Mouse (Mus musculus) MEL (cell line): Measurements from ENCODE around the gene Pknox1. TPM values are rescaled to one million over a fixed set of nuclear protein-coding genes. Genes with fewer than 3 reads are reported as not detected.

Experiments used
- DNase-seq: peaks from one replicate; pipeline ENCODE4 v3.0.0; 2011; ENCODE audit warnings: low read depth, low spot score
- H3K27ac ChIP-seq: 2 replicates; pipeline ENCODE4 v1.5.1; 2012; ENCODE audit warnings: low read depth, mild to moderate bottlenecking, control low read depth, low read length, moderate library complexity; ENCODE audit not compliant: control insufficient read depth
- H3K27me3 ChIP-seq, 2 experiments: fragments of 150-350 bp in 1 of 2; sonication (generic) in 1 of 2; 2 replicates each; pipeline ENCODE4 v1.6.1; 2012; ENCODE audit warnings: low read length in 2 of 2, mild to moderate bottlenecking in 2 of 2, improper control_type of control experiment in 1 of 2, moderate library complexity in 1 of 2; ENCODE audit not compliant: insufficient read depth in 2 of 2, control insufficient read depth in 1 of 2
- H3K36me3 ChIP-seq, 2 experiments: 2 replicates each; pipeline ENCODE4 v1.6.1; 2012 to 2014; ENCODE audit warnings: low read length in 2 of 2, improper control_type of control experiment in 1 of 2, inconsistent platforms in 1 of 2, mild to moderate bottlenecking in 1 of 2; ENCODE audit not compliant: insufficient read depth in 2 of 2, control insufficient read depth in 1 of 2
- H3K4me1 ChIP-seq, 2 experiments: fragments of 150-350 bp in 1 of 2; sonication (generic) in 1 of 2; 2 replicates each; pipeline ENCODE4 v1.6.1; 2012; ENCODE audit warnings: low read length in 2 of 2, improper control_type of control experiment in 1 of 2, mild to moderate bottlenecking in 1 of 2; ENCODE audit not compliant: insufficient read depth in 2 of 2, control insufficient read depth in 1 of 2
- H3K4me3 ChIP-seq, 2 experiments: fragments of 150-350 bp in 1 of 2; sonication (generic) in 1 of 2; 2 replicates each; pipeline ENCODE4 v1.5.1; 2012; ENCODE audit warnings: low read depth in 2 of 2, low read length in 2 of 2, mild to moderate bottlenecking in 2 of 2, moderate library complexity in 2 of 2, control low read depth in 1 of 2, improper control_type of control experiment in 1 of 2; ENCODE audit not compliant: control insufficient read depth in 1 of 2, insufficient read depth in 1 of 2
- H3K79me2 ChIP-seq: 2 replicates; pipeline ENCODE4 v1.6.1; 2012; ENCODE audit warnings: mild to moderate bottlenecking, low read length, moderate library complexity; ENCODE audit not compliant: control insufficient read depth, poor library complexity, insufficient read depth
- H3K9ac ChIP-seq: 2 replicates; pipeline ENCODE4 v1.6.1; 2012; ENCODE audit warnings: low read depth, mild to moderate bottlenecking, control low read depth, low read length, moderate library complexity; ENCODE audit not compliant: control insufficient read depth, poor library complexity, severe bottlenecking
- H3K9me3 ChIP-seq: fragments of 150-350 bp; sonication (generic); replicated peaks from 2 replicates; pipeline ENCODE4 v1.6.1; 2012; ENCODE audit warnings: mild to moderate bottlenecking, low read length, improper control_type of control experiment, moderate library complexity; ENCODE audit not compliant: insufficient read depth
- CHD1 ChIP-seq: IDR thresholded peaks from 2 replicates; pipeline ENCODE4 v1.6.1; 2012; ENCODE audit warnings: low read depth, mild to moderate bottlenecking, inconsistent platforms, low read length, improper control_type of control experiment
- CHD2 ChIP-seq: IDR thresholded peaks from 2 replicates; pipeline ENCODE4 v1.6.1; 2011; ENCODE audit warnings: low read length, improper control_type of control experiment
- CTCF ChIP-seq, 3 experiments: IDR thresholded peaks in 2 of 3; conservative IDR thresholded peaks in 1 of 3; 2 replicates each; pipeline ENCODE4 v1.5.1; 2011 to 2012; ENCODE audit warnings: low read length in 3 of 3, low read depth in 2 of 3, mild to moderate bottlenecking in 2 of 3, improper control_type of control experiment in 1 of 3, inconsistent platforms in 1 of 3, mixed read lengths in 1 of 3, moderate library complexity in 1 of 3; ENCODE audit not compliant: control insufficient read depth in 1 of 3, insufficient read depth in 1 of 3, poor library complexity in 1 of 3, severe bottlenecking in 1 of 3
- E2F4 ChIP-seq: IDR thresholded peaks from 2 replicates; pipeline ENCODE4 v1.6.1; 2011; ENCODE audit warnings: low read depth, low read length, improper control_type of control experiment, borderline replicate concordance
- ELF1 ChIP-seq: IDR thresholded peaks from 2 replicates; pipeline ENCODE4 v1.6.1; 2014; ENCODE audit warnings: low read depth, mild to moderate bottlenecking, inconsistent platforms, low read length, improper control_type of control experiment, moderate library complexity
- EP300 ChIP-seq, 2 experiments: IDR thresholded peaks; 2 replicates each; pipeline ENCODE4 v1.6.1; 2011; ENCODE audit warnings: improper control_type of control experiment in 2 of 2, low read length in 2 of 2, low read depth in 1 of 2, mild to moderate bottlenecking in 1 of 2
- GABPA ChIP-seq: IDR thresholded peaks from 2 replicates; pipeline ENCODE4 v1.6.1; 2012; ENCODE audit warnings: low read depth, mild to moderate bottlenecking, inconsistent platforms, low read length, improper control_type of control experiment, moderate library complexity
- HCFC1 ChIP-seq: IDR thresholded peaks from 2 replicates; pipeline ENCODE4 v1.6.1; 2012; ENCODE audit warnings: low read depth, mild to moderate bottlenecking, inconsistent platforms, low read length, improper control_type of control experiment, moderate library complexity
- MAZ ChIP-seq: IDR thresholded peaks from 2 replicates; pipeline ENCODE4 v1.6.1; 2012; ENCODE audit warnings: low read depth, mild to moderate bottlenecking, inconsistent platforms, low read length, improper control_type of control experiment
- MEF2A ChIP-seq: IDR thresholded peaks from 2 replicates; pipeline ENCODE4 v1.6.1; 2014; ENCODE audit warnings: low read depth, mild to moderate bottlenecking, inconsistent platforms, low read length, improper control_type of control experiment; ENCODE audit not compliant: poor library complexity, insufficient replicate concordance, severe bottlenecking; ENCODE audit errors: extremely low read depth
- MXI1 ChIP-seq: IDR thresholded peaks from 2 replicates; pipeline ENCODE4 v1.6.1; 2011; ENCODE audit warnings: mild to moderate bottlenecking, low read depth, low read length, improper control_type of control experiment
- NRF1 ChIP-seq: IDR thresholded peaks from 2 replicates; pipeline ENCODE4 v1.6.1; 2014; ENCODE audit warnings: low read depth, mild to moderate bottlenecking, inconsistent platforms, low read length, improper control_type of control experiment, moderate library complexity; ENCODE audit not compliant: poor library complexity, insufficient read depth, severe bottlenecking
- POLR2AphosphoS5 ChIP-seq: IDR thresholded peaks from 2 replicates; pipeline ENCODE4 v1.6.1; 2012; ENCODE audit warnings: low read depth, borderline replicate concordance, mild to moderate bottlenecking, inconsistent platforms, low read length, moderate library complexity, mixed read lengths
- RAD21 ChIP-seq: IDR thresholded peaks from 2 replicates; pipeline ENCODE4 v1.6.1; 2011; ENCODE audit warnings: mild to moderate bottlenecking, low read depth, low read length, improper control_type of control experiment
- SIN3A ChIP-seq: IDR thresholded peaks from 2 replicates; pipeline ENCODE4 v1.6.1; 2012; ENCODE audit warnings: low read length, improper control_type of control experiment, inconsistent platforms
- SMC3 ChIP-seq: IDR thresholded peaks from 2 replicates; pipeline ENCODE4 v1.6.1; 2011; ENCODE audit warnings: low read depth, low read length, improper control_type of control experiment
- TCF12 ChIP-seq: IDR thresholded peaks from 2 replicates; pipeline ENCODE4 v1.6.1; 2014; ENCODE audit warnings: low read depth, mild to moderate bottlenecking, inconsistent platforms, low read length, improper control_type of control experiment, moderate library complexity
- UBTF ChIP-seq: IDR thresholded peaks from 2 replicates; pipeline ENCODE4 v1.6.1; 2012; ENCODE audit warnings: low read depth, mild to moderate bottlenecking, inconsistent platforms, low read length, improper control_type of control experiment, moderate library complexity, borderline replicate concordance; ENCODE audit not compliant: insufficient read depth
- ZC3H11A ChIP-seq: IDR thresholded peaks from 2 replicates; pipeline ENCODE4 v1.6.1; 2012; ENCODE audit warnings: low read depth, mild to moderate bottlenecking, inconsistent platforms, low read length, improper control_type of control experiment
- ZMIZ1 ChIP-seq: IDR thresholded peaks from 2 replicates; pipeline ENCODE4 v1.6.1; 2012; ENCODE audit warnings: low read depth, mild to moderate bottlenecking, inconsistent platforms, low read length, improper control_type of control experiment, moderate library complexity
- ZNF384 ChIP-seq: IDR thresholded peaks from 2 replicates; pipeline ENCODE4 v1.6.1; 2012; ENCODE audit warnings: low read depth, mild to moderate bottlenecking, inconsistent platforms, low read length, improper control_type of control experiment
- polyA plus RNA-seq, 2 experiments: library from polyadenylated mRNA; stranded (reverse) in 1 of 2; unstranded in 1 of 2; fragments of >175 nt in 1 of 2; fragments of >200 nt in 1 of 2; gene quantifications; 2 replicates each; pipeline versions ENCODE4 v1.2.1 to v1.2.4; 2012; ENCODE audit warnings: low replicate concordance in 2 of 2, low read depth in 1 of 2; ENCODE audit not compliant: insufficient read length in 2 of 2, insufficient read depth in 1 of 2, missing spikeins in 1 of 2
- total RNA-seq: library from RNA; depleted of rRNA; stranded (reverse); fragments of 300-350 nt; gene quantifications from 2 replicates; pipeline ENCODE4 v1.2.3, GENCODE M21; 2012

The Pknox1 gene
- total and polyA plus RNA-seq, 3 experiments = 13.2 to 34.1 (median 13.6) TPM

GRCm38 (mm10) chr17:31598593-31598992 lies 34.1 kb downstream of the Pknox1 start:
- Histone ChIP-seq H3K27ac (no peak overlapping the region), H3K79me2 (no peaks in the 10 kb centered on the region), H3K9me3 (no peaks in the 10 kb centered on the region), H3K36me3 (no peaks in the 10 kb centered on the region), H3K27me3 (no peaks in the 10 kb centered on the region), H3K4me3 (no peak overlapping the region), H3K4me1 (no peaks in the 10 kb centered on the region), H3K9ac (no peak overlapping the region)
- DNase-seq = no peak
- TF ChIP-seq ZC3H11A (no peak), CTCF (IDR thresholded peaks at IDR 0.05 in 2 of 3, conservative IDR thresholded peaks at IDR 0.05 in 1 of 3; ENCODE audit: control insufficient read depth in 1 of 3, insufficient read depth in 1 of 3, low read depth in 2 of 3, low read length in 3 of 3, poor library complexity in 1 of 3, severe bottlenecking in 1 of 3) (no peak), CHD1 (no peak), POLR2AphosphoS5 (no peak), ELF1 (no peak), EP300 (IDR thresholded peaks at IDR 0.05; ENCODE audit: low read depth in 1 of 2, low read length in 2 of 2) (no peak), ZNF384 (no peak), CHD2 (no peak), MAZ (no peak), RAD21 (no peak), UBTF (no peak), SIN3A (no peak)

- no peak overlapping the region for H3K9ac ChIP-seq
- no peaks in the 10 kb centered on the region for H3K4me1 ChIP-seq
- no peak overlapping the region for H3K4me3 ChIP-seq
- no peaks in the 10 kb centered on the region for H3K36me3 ChIP-seq
- peak; percentile 39 for DNase-seq
- TF ChIP-seq GABPA (no peak), ZMIZ1 (no peak), HCFC1 (no peak), SMC3 (peak; percentile 52), CHD1 (no peak), TCF12 (no peak), RAD21 (peak; percentile 18), NRF1 (no peak), MEF2A (no peak), ZC3H11A (no peak), MXI1 (no peak), CTCF (IDR thresholded peaks at IDR 0.05 in 2 of 3, conservative IDR thresholded peaks at IDR 0.05 in 1 of 3; ENCODE audit: control insufficient read depth in 1 of 3, insufficient read depth in 1 of 3, low read depth in 2 of 3, low read length in 3 of 3, poor library complexity in 1 of 3, severe bottlenecking in 1 of 3) (peak; percentile 32 to 66 (median 46)), E2F4 (no peak), POLR2AphosphoS5 (no peak)
- H3K9me3 ChIP-seq = no peaks in the 10 kb centered on the region
- no peaks in the 10 kb centered on the region for H3K27me3 ChIP-seq
- H3K27ac ChIP-seq = no peak overlapping the region
- no peaks in the 10 kb centered on the region for H3K79me2 ChIP-seq
Measured at GRCm38 (mm10) chr17:31606424-31606823, 41.9 kb downstream of the Pknox1 start.
